Mouse (Mus musculus) hindbrain, embryonic 15.5 days (tissue): ENCODE results near the gene Crtc3. TPM values are rescaled to one million over a fixed set of nuclear protein-coding genes. Genes with fewer than 3 reads are reported as not detected.

Source experiments
- polyA plus RNA-seq: library from polyadenylated mRNA; unstranded; fragments of >200 nt; fragmentation: Nextera tagmentation; extraction: Ambion mirVana; gene quantifications from 2 replicates; pipeline ENCODE4 v1.2.1, GENCODE M21; 2015

Gene Crtc3
- polyA plus RNA-seq, 1 experiment from 2014 or later, result 17.7 TPM

Other genes with a start within 250 kb of the Crtc3 start
- gene Blm, start 153.8 kb downstream of the Crtc3 start, polyA plus RNA-seq, result 8.9 and 9.0 TPM in 2 replicates
- gene Iqgap1, start 137.1 kb upstream of the Crtc3 start, polyA plus RNA-seq, result 20.2 and 22.7 TPM in 2 replicates
- 3.7 and 4.4 TPM in 2 replicates for gene Zscan2, start 172.0 kb upstream of the Crtc3 start, polyA plus RNA-seq
- 36.2 and 39.8 TPM in 2 replicates for gene Wdr73, start 212.4 kb upstream of the Crtc3 start, polyA plus RNA-seq
- gene Nmb, start 216.2 kb upstream of the Crtc3 start, polyA plus RNA-seq, result 8.3 and 10.2 TPM in 2 replicates